Mouse (Mus musculus) urinary bladder, postnatal 10 days (tissue): ENCODE measurements around the gene Olfr177.

ENCODE experiments used
- DNase-seq: peaks from one replicate; pipeline ENCODE4 v3.0.0; 2022; ENCODE audit warnings: low spot score

Gene Olfr177

DNA sequence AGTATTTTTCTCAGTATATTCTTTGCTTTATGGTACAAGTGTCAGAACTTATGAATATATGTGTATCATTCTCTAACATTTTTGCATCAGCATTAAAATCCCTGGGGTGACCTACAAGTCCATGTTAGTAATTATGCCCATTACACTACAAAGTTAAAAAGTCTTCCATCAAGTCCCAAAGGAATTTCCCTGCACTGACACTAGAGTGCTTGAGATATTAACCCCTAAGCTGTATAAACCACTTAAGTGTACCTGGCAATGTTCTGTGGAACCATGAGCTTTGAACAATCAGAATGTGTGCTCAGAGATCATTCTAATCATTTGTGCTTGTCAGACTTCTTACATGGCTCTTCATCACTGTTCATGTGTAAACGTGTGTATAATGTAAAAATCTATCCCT is at the start of gene Olfr177:
Gene Olfr177 (minus strand): TSS at position 101 of the 400 bp plus-strand sequence.
- no peak for DNase-seq

DNA sequence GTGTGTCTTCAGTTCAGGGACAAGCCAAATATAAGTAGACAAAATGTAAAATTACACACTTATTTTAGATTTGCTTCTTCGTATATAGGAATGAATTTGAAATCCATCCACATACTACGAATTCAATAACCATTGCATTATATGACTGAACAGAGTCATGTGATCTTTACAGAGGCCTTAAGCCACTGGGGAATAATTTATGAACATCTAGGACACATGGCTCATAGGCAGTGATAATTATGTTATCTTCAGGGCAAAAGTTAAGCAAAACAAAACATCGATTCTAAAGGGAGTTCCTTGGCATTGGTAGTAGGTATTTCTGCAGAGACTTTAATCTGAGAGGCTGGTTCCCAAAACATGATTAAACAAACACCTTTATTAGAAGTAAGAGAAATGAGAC is 17.4 kb upstream of the Olfr177 start, which contains the start of gene Olfr178:
Gene Olfr178 (minus strand): TSS at position 101 of the 400 bp plus-strand sequence.
- no peak for DNase-seq

DNA sequence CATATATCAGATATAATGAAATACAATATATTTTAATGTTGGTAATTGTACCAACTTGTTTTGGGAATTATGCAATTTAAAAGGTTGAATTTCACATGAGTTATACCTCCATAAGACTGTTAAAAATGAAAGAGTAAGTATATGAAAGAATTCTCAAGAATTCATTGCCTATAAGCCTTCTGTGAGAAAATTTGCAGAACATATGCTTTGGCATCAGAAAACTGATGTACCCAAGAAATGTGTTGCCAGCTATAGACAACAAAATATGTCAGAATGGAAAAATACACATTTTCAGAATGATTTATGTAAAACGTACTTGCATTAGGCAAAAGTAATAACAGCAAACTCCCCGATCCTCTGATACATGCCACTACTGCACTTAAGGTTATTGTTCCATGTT is 9.8 kb upstream of the Olfr177 start:
- no peak for DNase-seq

DNA sequence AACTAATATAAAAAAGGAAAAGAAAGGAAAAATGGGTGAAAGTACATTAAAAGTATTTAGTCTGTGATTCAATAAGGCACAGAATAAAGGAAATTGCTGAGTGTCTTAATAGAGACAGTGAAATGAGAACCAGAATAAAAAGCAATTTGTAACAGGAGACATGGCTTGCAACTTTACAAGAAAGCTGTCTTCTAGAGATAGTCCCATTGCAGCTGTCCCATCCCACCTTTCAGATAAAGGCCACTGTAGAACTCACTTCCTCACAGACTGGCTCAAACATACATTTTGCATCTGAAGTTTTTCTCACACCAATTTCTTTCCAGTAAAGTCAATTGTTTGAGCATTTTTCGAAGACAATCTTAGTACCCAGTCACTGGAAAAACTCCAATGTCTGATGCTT is 13.1 kb downstream of the Olfr177 start:
- no peak for DNase-seq

DNA sequence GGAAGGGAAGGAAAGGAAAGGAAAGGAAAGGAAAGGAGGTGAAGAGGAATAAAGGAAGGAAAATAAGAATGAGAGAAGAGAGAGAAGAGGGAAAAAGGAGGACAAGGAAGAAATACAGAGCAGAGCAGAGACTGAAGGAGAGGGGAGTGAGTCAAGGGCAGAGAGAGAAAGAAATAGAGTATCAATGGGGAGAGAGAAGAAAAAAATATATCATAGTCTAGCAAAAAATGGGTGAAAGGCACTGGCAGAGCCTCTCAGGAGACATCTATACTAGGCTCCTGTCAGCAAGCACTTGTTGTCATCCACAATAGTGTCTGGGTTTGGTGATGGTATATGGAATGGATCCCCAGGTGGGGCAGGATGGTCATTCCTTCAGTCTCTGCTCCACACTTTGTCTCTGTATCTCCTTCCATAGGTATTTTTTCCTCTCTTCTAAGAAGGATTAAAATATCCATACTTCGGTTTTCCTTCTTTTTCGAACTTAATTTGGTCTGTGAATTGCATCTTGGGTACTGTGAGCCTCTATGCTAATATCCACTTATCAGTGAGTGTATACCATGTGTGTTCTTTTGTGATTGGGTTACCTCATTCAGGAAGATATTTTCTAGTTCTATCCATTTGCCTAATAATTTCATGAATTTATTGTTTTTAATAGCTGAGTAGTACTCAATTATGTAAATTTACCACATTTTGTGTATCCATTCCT is 14.4 kb downstream of the Olfr177 start:
- no peak for DNase-seq

DNA sequence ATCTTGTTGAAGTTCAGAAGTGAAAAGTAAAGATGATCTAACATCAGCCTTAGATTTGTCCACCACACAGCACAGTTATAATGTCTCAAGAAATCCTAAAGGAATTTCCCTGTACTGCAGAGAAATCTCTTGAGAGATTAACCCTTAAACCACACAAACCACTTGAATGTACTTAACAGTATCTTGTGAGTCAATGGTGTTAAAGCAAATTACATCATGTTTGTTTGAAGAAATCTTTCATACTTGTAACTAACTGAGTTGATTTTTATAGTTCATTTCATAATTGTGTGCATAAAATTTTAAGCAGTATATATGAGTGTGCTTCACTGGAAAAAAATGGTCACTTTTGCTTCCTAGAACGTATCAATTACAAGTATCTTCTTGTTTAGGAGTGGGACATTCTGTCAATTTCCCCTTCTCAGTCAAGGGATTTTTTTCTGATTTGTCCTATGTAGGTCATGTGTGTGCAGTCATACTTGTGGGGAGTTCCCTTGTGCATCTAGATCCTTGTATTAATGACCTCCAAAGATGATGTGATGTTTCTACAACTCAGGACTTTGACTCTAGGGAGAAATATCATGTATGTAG is 47.7 kb downstream of the Olfr177 start, which contains the start of gene Olfr175-ps1:
Gene Olfr175-ps1 (minus strand): TSS at position 51 of the 588 bp plus-strand sequence.
- DNase-seq = no peak
